Mouse (Mus musculus): Measurements from ENCODE around the gene 2310009B15Rik. TPM values are rescaled to one million over a fixed set of nuclear protein-coding genes. Genes with fewer than 3 reads are reported as not detected.

2310009B15Rik gene
- polyA plus RNA-seq, 1 experiment from 2014 or later, result 66.6 TPM

DNA sequence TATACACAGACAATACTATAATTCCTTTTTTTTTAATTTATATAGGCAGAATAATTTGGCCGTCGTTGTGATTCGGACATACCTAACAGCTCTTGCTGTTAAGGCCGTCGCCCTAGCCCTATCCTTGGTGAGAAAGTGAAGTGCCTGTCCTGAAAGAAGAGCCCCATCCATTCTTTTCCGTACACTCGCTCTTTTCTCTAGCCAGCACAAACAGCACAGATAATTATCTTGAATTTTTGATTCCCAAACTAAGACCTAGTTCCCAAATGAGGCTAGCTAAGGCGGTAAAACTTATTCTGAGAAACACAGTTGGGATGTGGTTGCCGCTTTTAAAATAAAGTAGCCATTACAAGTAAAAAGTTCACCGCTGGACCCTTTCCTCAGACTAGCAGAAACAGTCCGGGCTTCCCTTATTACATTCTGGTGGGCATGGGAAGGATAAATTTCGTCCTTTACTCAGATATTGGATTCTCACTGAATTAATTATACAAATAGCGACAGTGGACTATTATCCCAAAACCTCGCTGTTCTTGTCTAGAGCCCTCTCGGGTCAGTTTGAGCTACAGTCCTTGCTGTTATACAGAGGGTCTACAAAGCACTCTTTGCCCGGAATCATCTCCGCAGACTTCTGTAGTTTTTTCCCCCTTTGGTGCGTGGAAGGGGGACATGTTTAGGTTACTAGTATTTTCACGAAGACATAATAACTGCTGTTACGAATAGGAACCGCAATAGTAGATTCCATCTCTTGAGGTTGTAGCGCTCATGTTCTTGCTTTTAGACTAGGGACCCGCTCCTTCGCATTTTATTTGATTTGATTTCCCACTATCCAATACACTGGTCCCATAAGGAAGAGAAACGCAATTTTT lies 16.0 kb downstream of the 2310009B15Rik start:
- peak overlapping the region; percentile 82 for H3K9ac ChIP-seq (replicated peaks)
- H3K27me3 ChIP-seq, result peaks cover 72% of the 10 kb centered on the region
- WGBS, result 4% methylated on average over 25 of the region's 25 CpGs
- no peaks in the 10 kb centered on the region for H3K36me3 ChIP-seq
- ATAC-seq (ENCODE audit: low FRiP score, low read depth), result no peak
- H3K4me1 ChIP-seq, result peaks cover 29% of the 10 kb centered on the region
- H3K4me2 ChIP-seq (replicated peaks), result peak overlapping the region; percentile 65
- H3K27ac ChIP-seq (replicated peaks), result peak overlapping the region; percentile 93
- no peaks in the 10 kb centered on the region for H3K9me3 ChIP-seq
- H3K4me3 ChIP-seq, result peak overlapping the region; percentile 60

GRCm38 (mm10) chr1:138839809-138840430 lies 16.7 kb downstream of the 2310009B15Rik start:
- peak overlapping the region; percentile 82 for H3K9ac ChIP-seq (replicated peaks)
- H3K4me2 ChIP-seq (replicated peaks), result peak overlapping the region; percentile 65
- H3K27me3 ChIP-seq, result peaks cover 68% of the 10 kb centered on the region
- H3K4me1 ChIP-seq, result peaks cover 29% of the 10 kb centered on the region
- H3K27ac ChIP-seq (replicated peaks), result peak overlapping the region; percentile 93
- peak overlapping the region; percentile 60 for H3K4me3 ChIP-seq
- H3K9me3 ChIP-seq, result no peaks in the 10 kb centered on the region
- 5% methylated on average over 16 of the region's 16 CpGs for WGBS
- no peak for ATAC-seq (ENCODE audit: low FRiP score, low read depth)
- H3K36me3 ChIP-seq, result no peaks in the 10 kb centered on the region

DNA sequence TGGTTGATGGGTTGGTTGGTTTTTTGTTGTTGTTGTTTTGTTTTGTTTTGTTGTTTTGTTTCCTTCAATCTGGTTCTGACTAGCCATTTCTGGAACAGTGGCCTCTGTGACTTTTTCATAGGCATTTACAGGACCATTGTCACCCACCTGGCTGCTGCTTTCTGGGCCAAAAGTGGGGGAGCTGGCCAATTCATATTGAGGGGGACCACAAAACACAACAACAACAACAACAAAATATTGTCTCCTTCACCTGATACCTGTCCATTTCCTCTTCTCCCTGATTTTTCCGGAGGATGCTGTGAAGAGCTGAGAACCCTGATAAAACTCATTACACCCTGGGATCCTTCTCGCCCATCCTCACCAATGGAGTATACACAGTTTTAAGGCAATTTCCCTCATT lies 17.4 kb downstream of the 2310009B15Rik start:
- ATAC-seq (ENCODE audit: low FRiP score, low read depth), result no peak
- Histone ChIP-seq H3K9me3 (no peaks in the 10 kb centered on the region), H3K4me1 (peaks cover 27% of the 10 kb centered on the region), H3K27me3 (peaks cover 66% of the 10 kb centered on the region), H3K27ac (replicated peaks) (peak overlapping the region; percentile 93), H3K36me3 (no peaks in the 10 kb centered on the region), H3K4me3 (peak overlapping the region; percentile 60), H3K9ac (replicated peaks) (peak overlapping the region; percentile 82), H3K4me2 (replicated peaks) (peak overlapping the region; percentile 65)
- 17% methylated on average over 2 of the region's 2 CpGs for WGBS

GRCm38 (mm10) chr1:138837786-138838743 lies 18.6 kb downstream of the 2310009B15Rik start:
- WGBS, result 13% methylated on average over 27 of the region's 27 CpGs
- H3K27ac ChIP-seq (replicated peaks), result peak overlapping the region; percentile 93
- H3K4me2 ChIP-seq (replicated peaks), result peak overlapping the region; percentile 65
- H3K36me3 ChIP-seq, result no peaks in the 10 kb centered on the region
- ATAC-seq (ENCODE audit: low FRiP score, low read depth), result no peak
- H3K9me3 ChIP-seq, result no peaks in the 10 kb centered on the region
- H3K4me1 ChIP-seq, result peaks cover 20% of the 10 kb centered on the region
- H3K27me3 ChIP-seq, result peaks cover 60% of the 10 kb centered on the region
- peak overlapping the region; percentile 60 for H3K4me3 ChIP-seq
- H3K9ac ChIP-seq (replicated peaks), result peak overlapping the region; percentile 82

GRCm38 (mm10) chr1:138835355-138835900 lies 21.2 kb downstream of the 2310009B15Rik start:
- Histone ChIP-seq H3K9ac (replicated peaks) (peak overlapping the region; percentile 82), H3K27ac (replicated peaks) (peak overlapping the region; percentile 93; the same call in 1 of the 2 replicates), H3K4me2 (replicated peaks) (peak overlapping the region; percentile 65), H3K4me1 (peaks cover 7% of the 10 kb centered on the region; the same call in 1 of the 2 replicates), H3K36me3 (0 out of 2 replicates have a peak, but pooled peaks cover 4% of the 10 kb centered on the region), H3K9me3 (no peaks in the 10 kb centered on the region), H3K27me3 (peaks cover 67% of the 10 kb centered on the region), H3K4me3 (peak overlapping the region; percentile 60)
- 4% methylated on average over 3 of the region's 3 CpGs for WGBS
- no peak for ATAC-seq (ENCODE audit: low FRiP score, low read depth)

DNA sequence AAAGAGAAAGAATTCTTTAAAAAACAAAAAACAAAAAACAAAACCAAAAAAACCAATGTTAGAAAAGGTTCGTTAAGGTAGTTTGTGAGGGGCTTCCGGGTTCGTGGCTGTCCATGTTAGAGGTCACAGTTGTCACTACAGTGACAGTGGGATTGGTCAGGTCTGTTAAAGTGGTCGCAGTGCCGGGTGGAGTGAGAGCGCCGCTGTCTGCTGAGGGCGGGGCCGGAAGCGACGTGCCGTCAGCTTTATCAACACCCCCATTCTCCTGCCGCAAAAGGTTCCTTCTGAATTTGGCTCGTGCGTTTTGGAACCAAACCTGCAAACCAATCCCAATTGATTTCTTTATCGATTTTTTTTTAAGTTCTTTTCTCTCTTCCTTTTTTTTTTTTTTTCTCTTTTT lies 25.3 kb downstream of the 2310009B15Rik start:
- H3K4me2 ChIP-seq (replicated peaks), result peak overlapping the region; percentile 48
- H3K36me3 ChIP-seq, result 0 out of 2 replicates have a peak, but pooled peaks cover 4% of the 10 kb centered on the region
- H3K9ac ChIP-seq (replicated peaks), result no peak overlapping the region
- peak overlapping the region; percentile 26 for H3K4me3 ChIP-seq
- H3K27ac ChIP-seq (replicated peaks), result no peak overlapping the region
- H3K4me1 ChIP-seq, result no peaks in the 10 kb centered on the region
- 1% methylated on average over 16 of the region's 16 CpGs for WGBS
- H3K9me3 ChIP-seq, result no peaks in the 10 kb centered on the region
- peak; percentile 84; the same call in 1 of the 2 replicates for ATAC-seq (ENCODE audit: low FRiP score, low read depth)
- peaks cover 30% of the 10 kb centered on the region for H3K27me3 ChIP-seq

DNA sequence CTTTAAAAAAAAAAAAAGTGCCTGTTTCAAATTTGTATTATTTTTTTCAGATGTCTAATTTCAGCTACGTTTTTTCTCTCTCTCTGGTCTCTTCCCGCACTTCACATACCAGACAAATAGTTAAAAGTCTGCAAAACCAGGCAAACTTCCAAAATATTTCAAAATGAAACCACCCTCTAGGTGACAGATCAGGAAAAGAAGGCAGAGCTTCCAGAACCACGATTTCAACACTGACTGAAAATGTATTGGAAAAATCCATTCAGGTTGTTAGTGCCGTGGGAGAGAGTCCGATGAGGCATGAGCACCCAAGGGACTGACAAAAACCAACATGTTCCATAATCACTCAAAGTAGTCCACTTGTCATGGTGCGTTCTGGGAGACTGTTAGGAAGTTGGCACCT lies 29.8 kb downstream of the 2310009B15Rik start:
- 72% methylated on average over 6 of the region's 6 CpGs for WGBS
- no peaks in the 10 kb centered on the region for H3K9me3 ChIP-seq
- no peaks in the 10 kb centered on the region for H3K4me1 ChIP-seq
- no peak overlapping the region for H3K4me2 ChIP-seq (replicated peaks)
- H3K4me3 ChIP-seq, result no peak overlapping the region
- H3K27me3 ChIP-seq, result no peaks in the 10 kb centered on the region
- ATAC-seq (ENCODE audit: low FRiP score, low read depth), result no peak
- H3K36me3 ChIP-seq, result no peaks in the 10 kb centered on the region
- H3K9ac ChIP-seq (replicated peaks), result no peak overlapping the region
- H3K27ac ChIP-seq (replicated peaks), result no peak overlapping the region

DNA sequence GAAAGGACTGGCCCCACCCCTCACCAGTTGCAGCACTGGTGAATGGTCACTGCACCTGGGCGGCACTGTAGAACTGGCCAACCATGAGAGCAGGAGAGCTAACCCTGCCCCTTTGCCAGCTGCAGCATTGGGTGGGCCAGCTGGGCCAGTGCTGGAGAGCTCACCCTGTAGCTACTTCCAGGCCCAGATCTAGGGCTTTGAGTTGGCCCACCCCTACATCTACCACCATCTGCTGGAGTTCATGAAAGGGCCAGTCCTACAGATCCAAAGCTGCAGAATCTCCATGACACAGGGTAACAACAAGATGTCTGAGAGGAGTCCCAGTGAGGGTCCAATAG lies 33.7 kb downstream of the 2310009B15Rik start:
- Histone ChIP-seq H3K27me3 (no peaks in the 10 kb centered on the region), H3K4me2 (replicated peaks) (no peak overlapping the region), H3K27ac (replicated peaks) (no peak overlapping the region), H3K36me3 (no peaks in the 10 kb centered on the region), H3K4me1 (no peaks in the 10 kb centered on the region), H3K9ac (replicated peaks) (no peak overlapping the region), H3K4me3 (no peak overlapping the region), H3K9me3 (no peaks in the 10 kb centered on the region)
- peak; percentile 50; the same call in 1 of the 2 replicates for ATAC-seq (ENCODE audit: low FRiP score, low read depth)
- WGBS, result 91% methylated on average over 1 of the region's 1 CpGs

- peak; percentile 20; the same call in 1 of the 2 replicates for ATAC-seq (ENCODE audit: low FRiP score, low read depth)
- Histone ChIP-seq H3K27ac (replicated peaks) (no peak overlapping the region), H3K9me3 (no peaks in the 10 kb centered on the region), H3K4me3 (no peak overlapping the region), H3K4me2 (replicated peaks) (no peak overlapping the region), H3K36me3 (no peaks in the 10 kb centered on the region), H3K27me3 (no peaks in the 10 kb centered on the region), H3K4me1 (no peaks in the 10 kb centered on the region), H3K9ac (replicated peaks) (no peak overlapping the region)
- 86% methylated on average over 7 of the region's 7 CpGs for WGBS
Observed at GRCm38 (mm10) chr1:138822255-138822984, 34.2 kb downstream of the 2310009B15Rik start.
